Mouse (Mus musculus): ENCODE results near the gene Selenom. TPM values are rescaled to one million over a fixed set of nuclear protein-coding genes. Genes with fewer than 3 reads are reported as not detected.

Gene Selenom
- polyA plus RNA-seq, 1 experiment from 2014 or later = 42.0 TPM

DNA sequence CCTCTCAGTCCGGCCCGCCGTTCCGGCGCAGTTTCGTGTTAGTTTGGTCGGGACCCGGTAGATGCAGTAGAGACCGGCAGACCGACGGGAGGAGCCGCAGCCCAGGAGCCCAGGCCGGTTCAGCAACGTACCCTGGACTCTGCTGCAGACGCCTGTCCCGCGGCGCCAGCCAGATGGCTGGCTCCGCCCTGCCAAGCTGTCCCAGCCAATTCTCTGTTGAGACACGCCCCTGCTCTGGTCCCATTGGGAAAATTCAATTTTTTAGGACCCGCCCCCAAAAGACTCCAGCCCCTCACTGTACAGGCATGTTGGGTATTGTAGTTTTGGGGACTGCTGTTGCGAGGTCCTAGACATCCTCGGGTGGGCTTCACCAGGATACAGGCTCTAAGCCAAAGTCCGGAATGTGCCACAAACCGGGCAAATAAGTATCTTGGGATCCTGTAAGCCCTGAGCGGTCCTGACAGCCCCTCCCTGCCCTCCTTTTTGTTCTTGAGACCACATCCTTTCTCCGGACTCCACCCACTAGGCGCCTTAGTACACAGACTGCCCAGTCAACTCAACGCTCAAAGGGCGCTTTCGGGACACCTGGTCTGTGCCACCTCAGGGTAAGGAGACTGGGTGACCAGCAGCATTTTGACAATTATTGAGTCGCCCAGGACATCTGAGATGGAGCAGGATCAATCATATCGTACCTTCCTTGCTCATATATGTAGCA, 24.8 kb downstream of the Selenom start:
- DNase-seq (ENCODE audit: low spot score) (peak; percentile 98), ATAC-seq (peak; percentile 94)
- H3K4me2 ChIP-seq (ENCODE audit: low read length) = peak overlapping the region; percentile 64
- WGBS = 3% methylated on average over 33 of the region's 33 CpGs
- H3K4me3 ChIP-seq (ENCODE audit: low read depth, low read length) = peak overlapping the region; percentile 40
- no peaks in the 10 kb centered on the region for H3K36me3 ChIP-seq (ENCODE audit: control insufficient read depth, insufficient read depth, low read length)
- no peak overlapping the region for H3K27ac ChIP-seq (ENCODE audit: low read depth, low read length)
- H3K9me3 ChIP-seq (replicated peaks; ENCODE audit: control insufficient read depth, low read length) = no peaks in the 10 kb centered on the region
- H3K4me1 ChIP-seq (ENCODE audit: control insufficient read depth, insufficient read depth, low read length) = peaks cover 4% of the 10 kb centered on the region; the same call in 1 of the 2 replicates
- peak overlapping the region; percentile 64 for H3K9ac ChIP-seq (ENCODE audit: low read length)
- no peaks in the 10 kb centered on the region for H3K27me3 ChIP-seq (replicated peaks; ENCODE audit: control insufficient read depth, insufficient read depth, low read length)

DNA sequence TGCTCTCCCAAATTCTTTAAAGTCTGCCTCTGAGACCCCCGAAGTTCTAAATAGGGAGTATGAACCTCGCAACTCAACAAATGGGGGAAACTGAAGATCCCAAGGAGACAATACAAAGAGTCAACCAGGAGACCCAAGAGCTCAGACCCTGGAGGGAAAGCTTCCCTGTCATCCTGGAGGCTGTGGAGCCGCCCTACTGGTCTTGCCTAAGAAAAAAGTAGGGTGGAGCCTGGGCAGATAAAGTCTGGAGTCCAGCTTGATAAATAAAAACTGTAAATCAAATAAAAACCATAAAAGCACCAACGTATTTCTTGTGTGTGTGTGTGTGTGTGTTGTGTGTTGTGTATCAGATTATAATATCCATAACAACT, 25.3 kb downstream of the Selenom start:
- Histone ChIP-seq H3K4me3 (ENCODE audit: low read depth, low read length) (peak overlapping the region; percentile 40; the same call in 1 of the 2 replicates), H3K4me1 (ENCODE audit: control insufficient read depth, insufficient read depth, low read length) (peaks cover 4% of the 10 kb centered on the region; the same call in 1 of the 2 replicates), H3K27ac (ENCODE audit: low read depth, low read length) (no peak overlapping the region), H3K36me3 (ENCODE audit: control insufficient read depth, insufficient read depth, low read length) (no peaks in the 10 kb centered on the region), H3K4me2 (ENCODE audit: low read length) (peak overlapping the region; percentile 64), H3K9me3 (replicated peaks; ENCODE audit: control insufficient read depth, low read length) (peaks cover 3% of the 10 kb centered on the region; the same call in 1 of the 2 replicates), H3K9ac (ENCODE audit: low read length) (peak overlapping the region; percentile 46), H3K27me3 (replicated peaks; ENCODE audit: control insufficient read depth, insufficient read depth, low read length) (no peaks in the 10 kb centered on the region)
- DNase-seq (ENCODE audit: low spot score) = no peak
- ATAC-seq = no peak
- WGBS = 83% methylated on average over 4 of the region's 4 CpGs

- peaks cover 3% of the 10 kb centered on the region; the same call in 1 of the 2 replicates for H3K9me3 ChIP-seq (replicated peaks; ENCODE audit: control insufficient read depth, low read length)
- H3K4me3 ChIP-seq (ENCODE audit: low read depth, low read length) = peak within 1 kb of the TSS; percentile 40
- 92% methylated on average over 23 of the region's 23 CpGs for WGBS
- H3K9ac ChIP-seq (ENCODE audit: low read length) = peak within 1 kb of the TSS; percentile 46
- no peak within 1 kb of the TSS for H3K27ac ChIP-seq (ENCODE audit: low read depth, low read length)
- DNase-seq (ENCODE audit: low spot score) (no peak), ATAC-seq (no peak)
- peak within 1 kb of the TSS; percentile 64 for H3K4me2 ChIP-seq (ENCODE audit: low read length)
- no peaks in the 10 kb centered on the region for H3K36me3 ChIP-seq (ENCODE audit: control insufficient read depth, insufficient read depth, low read length)
- no peaks in the 10 kb centered on the region for H3K27me3 ChIP-seq (replicated peaks; ENCODE audit: control insufficient read depth, insufficient read depth, low read length)
- H3K4me1 ChIP-seq (ENCODE audit: control insufficient read depth, insufficient read depth, low read length) = peaks cover 4% of the 10 kb centered on the region; the same call in 1 of the 2 replicates
These were observed 26.1 kb downstream of the Selenom start, which contains the start of gene Smtn for GRCm38 (mm10) chr11:3540451-3541085. TSS of gene Smtn (minus strand) at chr11:3540612.

DNA sequence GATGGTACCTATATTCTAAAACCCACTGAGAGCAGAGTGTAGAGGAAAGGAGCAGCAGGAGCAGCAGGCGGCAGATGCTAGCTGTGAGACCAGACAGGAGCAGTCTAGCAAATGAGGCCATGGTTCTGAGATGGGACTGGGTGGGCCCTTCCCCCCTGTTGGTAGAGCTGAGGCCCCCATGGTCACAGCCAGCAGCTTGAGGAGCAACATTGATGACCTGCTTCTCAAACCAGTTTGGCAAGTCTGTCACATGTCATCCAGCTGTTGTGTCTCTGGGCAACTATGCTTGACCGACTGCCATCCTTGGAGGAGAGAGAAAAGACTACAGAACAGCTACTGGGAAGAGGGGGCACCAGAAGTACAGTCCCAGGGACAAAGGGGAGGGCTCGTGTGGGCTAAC, 27.4 kb downstream of the Selenom start:
- Histone ChIP-seq H3K27me3 (replicated peaks; ENCODE audit: control insufficient read depth, insufficient read depth, low read length) (no peaks in the 10 kb centered on the region), H3K36me3 (ENCODE audit: control insufficient read depth, insufficient read depth, low read length) (no peaks in the 10 kb centered on the region), H3K9me3 (replicated peaks; ENCODE audit: control insufficient read depth, low read length) (peaks cover 3% of the 10 kb centered on the region; the same call in 1 of the 2 replicates), H3K4me1 (ENCODE audit: control insufficient read depth, insufficient read depth, low read length) (no peaks in the 10 kb centered on the region), H3K4me3 (ENCODE audit: low read depth, low read length) (no peak overlapping the region), H3K27ac (ENCODE audit: low read depth, low read length) (no peak overlapping the region), H3K4me2 (ENCODE audit: low read length) (no peak overlapping the region), H3K9ac (ENCODE audit: low read length) (no peak overlapping the region)
- ATAC-seq = no peak
- DNase-seq (ENCODE audit: low spot score) = no peak
- 67% methylated on average over 3 of the region's 3 CpGs for WGBS

GRCm38 (mm10) chr11:3543001-3543400, 28.5 kb downstream of the Selenom start:
- Histone ChIP-seq H3K27me3 (replicated peaks; ENCODE audit: control insufficient read depth, insufficient read depth, low read length) (no peaks in the 10 kb centered on the region), H3K27ac (ENCODE audit: low read depth, low read length) (no peak overlapping the region), H3K4me2 (ENCODE audit: low read length) (no peak overlapping the region), H3K36me3 (ENCODE audit: control insufficient read depth, insufficient read depth, low read length) (no peaks in the 10 kb centered on the region), H3K4me1 (ENCODE audit: control insufficient read depth, insufficient read depth, low read length) (no peaks in the 10 kb centered on the region), H3K9ac (ENCODE audit: low read length) (no peak overlapping the region), H3K9me3 (replicated peaks; ENCODE audit: control insufficient read depth, low read length) (peaks cover 3% of the 10 kb centered on the region; the same call in 1 of the 2 replicates), H3K4me3 (ENCODE audit: low read depth, low read length) (no peak overlapping the region)
- WGBS = 52% methylated on average over 5 of the region's 5 CpGs
- no peak for DNase-seq (ENCODE audit: low spot score)
- ATAC-seq = no peak

DNA sequence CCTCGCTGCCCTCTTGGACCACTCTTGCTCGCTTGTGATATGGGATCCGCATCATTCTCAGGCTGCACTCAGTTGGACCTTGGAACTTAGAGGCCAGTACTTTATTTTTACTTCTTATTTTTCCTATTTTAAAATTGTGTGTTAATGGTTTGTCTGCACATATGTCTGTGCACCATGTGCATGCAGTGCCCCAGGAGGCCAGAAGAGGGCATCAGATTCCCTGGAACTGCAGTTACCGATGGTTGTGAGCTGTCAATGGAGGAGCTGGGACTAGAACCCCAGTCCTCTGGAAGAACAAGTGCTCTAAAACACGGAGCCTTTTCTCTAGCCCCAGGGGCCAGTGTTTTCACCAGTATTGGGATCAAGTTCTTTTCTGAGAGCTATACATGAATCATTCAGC, 29.9 kb downstream of the Selenom start:
- Histone ChIP-seq H3K4me1 (ENCODE audit: control insufficient read depth, insufficient read depth, low read length) (no peaks in the 10 kb centered on the region), H3K36me3 (ENCODE audit: control insufficient read depth, insufficient read depth, low read length) (no peaks in the 10 kb centered on the region), H3K9me3 (replicated peaks; ENCODE audit: control insufficient read depth, low read length) (peaks cover 3% of the 10 kb centered on the region; the same call in 1 of the 2 replicates), H3K4me2 (ENCODE audit: low read length) (no peak overlapping the region), H3K27me3 (replicated peaks; ENCODE audit: control insufficient read depth, insufficient read depth, low read length) (no peaks in the 10 kb centered on the region), H3K4me3 (ENCODE audit: low read depth, low read length) (no peak overlapping the region), H3K27ac (ENCODE audit: low read depth, low read length) (no peak overlapping the region), H3K9ac (ENCODE audit: low read length) (no peak overlapping the region)
- DNase-seq (ENCODE audit: low spot score) = no peak
- ATAC-seq = no peak
- WGBS = 92% methylated on average over 5 of the region's 5 CpGs

GRCm38 (mm10) chr11:3545531-3546241, 31.2 kb downstream of the Selenom start:
- H3K36me3 ChIP-seq (ENCODE audit: control insufficient read depth, insufficient read depth, low read length) = no peaks in the 10 kb centered on the region
- no peak overlapping the region for H3K9ac ChIP-seq (ENCODE audit: low read length)
- DNase-seq (ENCODE audit: low spot score) (no peak), ATAC-seq (no peak)
- H3K4me3 ChIP-seq (ENCODE audit: low read depth, low read length) = no peak overlapping the region
- H3K4me1 ChIP-seq (ENCODE audit: control insufficient read depth, insufficient read depth, low read length) = no peaks in the 10 kb centered on the region
- H3K4me2 ChIP-seq (ENCODE audit: low read length) = no peak overlapping the region
- H3K27me3 ChIP-seq (replicated peaks; ENCODE audit: control insufficient read depth, insufficient read depth, low read length) = no peaks in the 10 kb centered on the region
- 12% methylated on average over 9 of the region's 9 CpGs for whole genome bisulfite sequencing
- no peak overlapping the region for H3K27ac ChIP-seq (ENCODE audit: low read depth, low read length)
- peaks cover 3% of the 10 kb centered on the region; the same call in 1 of the 2 replicates for H3K9me3 ChIP-seq (replicated peaks; ENCODE audit: control insufficient read depth, low read length)

- ATAC-seq (no peak), DNase-seq (ENCODE audit: low spot score) (no peak)
- H3K4me3 ChIP-seq (ENCODE audit: low read depth, low read length) = no peak overlapping the region
- no peak overlapping the region for H3K27ac ChIP-seq (ENCODE audit: low read depth, low read length)
- no peaks in the 10 kb centered on the region for H3K27me3 ChIP-seq (replicated peaks; ENCODE audit: control insufficient read depth, insufficient read depth, low read length)
- H3K36me3 ChIP-seq (ENCODE audit: control insufficient read depth, insufficient read depth, low read length) = no peaks in the 10 kb centered on the region
- WGBS = 10% methylated on average over 1 of the region's 1 CpGs
- H3K4me1 ChIP-seq (ENCODE audit: control insufficient read depth, insufficient read depth, low read length) = no peaks in the 10 kb centered on the region
- no peak overlapping the region for H3K9ac ChIP-seq (ENCODE audit: low read length)
- peaks cover 3% of the 10 kb centered on the region; the same call in 1 of the 2 replicates for H3K9me3 ChIP-seq (replicated peaks; ENCODE audit: control insufficient read depth, low read length)
- no peak overlapping the region for H3K4me2 ChIP-seq (ENCODE audit: low read length)
These were observed 31.7 kb downstream of the Selenom start for GRCm38 (mm10) chr11:3546242-3546562.
